Mouse (Mus musculus) retina, postnatal 7 days (tissue): ENCODE measurements around the gene Igsf3.
"Not testable (repeated sequence)": the region's sequence is repeated elsewhere in the genome, so short reads cannot be mapped to it uniquely, and the experiment has no call there.

Experiments used
- DNase-seq: peaks from one replicate; pipeline ENCODE4 v3.0.0-alpha.2; 2012; ENCODE audit warnings: low read depth, low spot score

The Igsf3 gene

DNA sequence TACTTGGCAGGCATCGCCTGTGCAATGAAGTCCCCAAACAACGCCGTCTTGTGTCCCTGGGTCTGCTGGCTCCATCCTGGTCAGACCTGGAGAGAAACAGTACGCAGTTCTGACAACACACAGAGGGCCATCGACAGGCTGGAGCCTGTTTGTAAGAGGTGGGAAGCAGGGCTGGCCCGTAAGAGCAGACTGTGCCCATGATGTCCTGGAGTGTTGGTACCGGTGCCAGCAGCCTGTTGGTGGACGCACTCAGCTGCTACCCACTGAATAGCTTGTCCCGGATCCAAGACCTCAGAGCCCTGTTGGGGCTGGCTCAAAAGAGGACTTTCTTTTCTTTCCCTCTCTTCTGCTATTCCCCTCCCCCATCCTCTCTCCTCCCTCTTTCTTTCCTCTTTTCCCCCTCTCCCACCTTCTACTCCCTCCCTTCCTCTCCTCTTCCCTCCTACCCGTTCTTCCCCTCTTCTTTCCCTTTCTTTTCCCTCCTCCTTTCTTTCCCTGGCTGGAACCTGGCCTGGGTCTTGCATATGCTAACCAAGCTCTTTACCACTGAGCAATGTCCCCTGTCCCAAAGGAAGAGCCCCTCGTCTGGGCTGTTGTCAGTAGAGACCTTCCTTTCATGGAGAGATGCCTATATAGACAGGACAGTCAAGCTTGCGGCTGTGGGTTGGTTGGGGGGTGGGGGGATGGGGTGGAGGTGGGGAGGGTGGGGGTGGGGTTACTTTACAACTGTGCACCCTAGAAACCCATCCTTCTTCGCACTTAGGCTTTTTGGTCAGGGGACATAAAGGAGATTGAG, 27.9 kb downstream of the Igsf3 start:
- DNase-seq, result no peak

DNA sequence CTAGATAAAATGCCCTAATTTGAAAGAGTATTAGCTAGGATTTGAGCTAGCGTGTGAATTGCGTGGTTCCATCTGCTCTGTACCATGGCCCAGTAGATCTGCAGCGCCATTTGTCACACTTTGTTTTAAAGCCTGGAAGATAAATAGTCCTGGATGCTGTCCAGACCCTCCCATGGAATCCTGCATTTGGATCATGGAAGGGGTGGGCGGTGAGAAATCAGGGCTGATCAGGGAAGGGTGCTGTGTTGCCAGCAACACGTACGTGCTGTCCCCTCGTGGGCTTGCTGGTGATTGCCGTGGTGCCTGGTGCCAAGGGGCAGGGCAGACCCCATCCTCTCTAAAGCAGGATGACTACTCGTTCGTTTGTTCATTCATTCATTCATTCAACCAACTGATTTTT, 28.6 kb downstream of the Igsf3 start:
- no peak for DNase-seq

DNA sequence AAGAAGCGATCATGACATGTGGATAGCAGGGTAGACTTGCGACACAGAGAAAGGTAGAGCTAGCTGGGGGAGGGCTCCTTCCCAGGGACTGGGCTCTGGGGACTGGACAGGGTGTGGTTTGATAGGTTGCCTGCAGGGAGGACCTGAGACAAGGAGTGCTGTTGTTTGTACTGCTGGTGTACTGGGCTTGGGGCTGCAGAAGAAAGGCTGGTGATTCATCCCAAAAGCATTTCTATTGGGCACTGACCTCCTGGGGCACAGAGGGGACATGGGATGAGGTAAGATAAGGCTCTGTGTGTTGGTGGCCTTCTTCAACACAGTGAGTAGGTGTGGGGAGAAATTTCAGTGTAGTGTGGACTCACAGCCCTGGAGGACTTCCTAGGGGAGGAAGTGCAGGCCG, 29.2 kb downstream of the Igsf3 start:
- DNase-seq, result no peak

DNA sequence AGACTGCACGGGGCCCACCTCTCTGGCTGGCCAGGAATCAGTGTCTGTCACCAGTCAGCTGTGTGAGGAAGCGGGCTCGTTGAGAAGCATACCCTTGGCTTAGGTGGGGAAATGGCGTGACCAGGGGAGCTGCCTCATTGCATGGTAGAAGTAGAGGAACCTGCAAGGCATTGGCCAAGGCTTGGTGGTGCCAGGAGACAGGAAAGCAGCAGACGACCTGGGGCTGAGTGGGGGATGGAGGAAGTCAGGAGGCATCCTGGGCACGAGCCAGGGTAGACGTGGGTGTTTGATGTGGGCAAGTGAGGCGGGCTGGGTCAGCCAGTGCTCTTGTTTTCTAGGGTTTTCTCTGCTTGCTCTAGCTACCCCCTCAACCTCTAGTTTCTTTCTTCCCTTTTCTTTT, 30.7 kb downstream of the Igsf3 start:
- no peak for DNase-seq

DNA sequence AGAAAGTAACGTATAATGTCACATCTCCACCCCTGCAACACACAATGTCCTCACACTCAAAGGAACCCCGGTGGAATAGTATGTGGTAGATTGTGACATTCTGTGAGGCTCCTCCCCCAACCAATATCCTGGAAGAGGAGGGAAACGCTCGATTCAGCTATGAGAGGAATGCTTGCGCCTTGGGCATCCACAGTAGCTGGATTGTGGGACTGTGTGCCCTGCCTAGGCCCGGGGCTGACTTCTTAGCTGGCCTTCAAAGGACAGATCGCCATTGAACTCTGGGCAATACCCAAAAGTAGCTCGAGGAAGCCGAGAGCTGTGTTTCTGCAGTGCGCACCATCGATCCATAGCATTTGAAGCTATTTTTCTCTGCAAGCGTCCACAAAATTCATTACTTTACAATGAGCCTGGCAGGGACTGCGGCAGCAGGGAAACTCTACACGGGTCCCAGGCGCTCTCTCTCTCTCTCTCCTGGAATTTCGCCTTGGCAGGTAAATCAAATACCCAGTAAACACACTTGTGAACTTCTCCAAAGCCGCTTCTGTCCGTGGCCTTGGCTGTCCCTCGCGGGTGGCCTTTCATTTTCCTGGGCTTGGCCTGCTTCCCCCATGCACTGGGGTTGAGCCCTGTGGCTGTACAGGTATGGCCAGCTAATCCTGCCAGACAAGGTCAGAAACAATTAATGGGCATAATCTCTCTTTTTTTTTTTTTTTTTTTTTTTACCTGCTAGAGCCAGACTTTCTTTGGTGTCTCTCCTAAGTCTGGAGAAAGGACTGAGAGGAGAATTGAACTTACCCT, 32.3 kb downstream of the Igsf3 start:
- no peak for DNase-seq

DNA sequence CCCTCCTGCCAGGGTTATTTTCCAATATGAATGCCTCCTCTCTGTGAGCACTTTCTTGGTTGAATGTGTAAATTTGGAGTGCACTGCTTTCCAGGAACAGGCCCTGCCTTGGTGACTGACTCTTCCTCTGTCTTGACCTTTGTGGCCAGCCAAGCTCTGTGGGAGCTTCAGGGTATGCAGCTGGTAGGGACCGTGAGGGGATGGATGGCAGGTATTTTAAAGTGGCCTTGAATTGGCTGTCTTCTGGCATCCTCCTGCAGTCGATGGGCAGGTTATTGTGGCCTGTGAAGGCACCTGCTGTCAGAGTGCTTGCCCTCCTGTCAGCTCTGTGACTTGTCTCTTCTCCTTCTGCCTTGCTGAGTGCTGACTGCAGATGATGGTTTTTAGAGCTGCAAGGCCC, 33.3 kb downstream of the Igsf3 start:
- DNase-seq, result no peak

DNA sequence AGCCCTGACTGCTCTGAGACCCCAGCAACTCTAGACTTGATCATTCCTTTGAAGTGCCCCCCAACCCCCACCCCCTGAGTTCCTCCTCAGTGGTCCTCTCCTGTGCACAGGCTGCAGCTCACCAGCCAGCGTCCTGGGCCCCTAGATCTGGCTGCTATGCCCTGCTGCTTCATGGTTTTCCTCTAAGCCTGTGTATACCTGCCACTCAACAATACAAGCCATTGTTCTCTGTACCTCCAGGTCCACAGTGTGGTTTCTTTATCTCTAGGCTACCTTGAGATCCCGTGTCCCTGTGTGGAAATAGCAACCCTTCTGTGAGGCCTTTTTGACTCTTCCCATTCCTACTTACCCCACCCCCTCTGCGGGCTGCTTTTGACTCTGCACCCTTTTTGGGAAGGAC, 33.9 kb downstream of the Igsf3 start:
- no peak for DNase-seq

DNA sequence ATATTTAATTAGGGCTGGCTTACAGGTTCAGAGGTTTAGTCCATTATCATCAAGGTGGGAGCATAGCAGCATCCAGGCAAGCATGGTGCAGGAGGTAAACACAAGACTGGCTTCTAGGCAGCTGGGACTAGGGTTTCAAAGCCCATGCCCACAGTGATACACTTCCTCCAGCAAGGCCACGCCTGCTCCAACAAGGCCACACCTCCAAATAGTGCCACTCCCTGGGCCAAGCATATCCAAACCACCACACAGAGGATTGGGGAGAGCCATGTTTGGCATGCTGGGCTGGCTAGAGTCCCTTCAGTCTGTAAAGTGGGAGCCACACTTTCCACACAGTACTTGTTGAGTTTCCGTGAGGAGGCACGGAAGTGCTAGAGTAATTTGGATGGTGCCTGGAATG, 34.7 kb downstream of the Igsf3 start:
- no peak for DNase-seq

DNA sequence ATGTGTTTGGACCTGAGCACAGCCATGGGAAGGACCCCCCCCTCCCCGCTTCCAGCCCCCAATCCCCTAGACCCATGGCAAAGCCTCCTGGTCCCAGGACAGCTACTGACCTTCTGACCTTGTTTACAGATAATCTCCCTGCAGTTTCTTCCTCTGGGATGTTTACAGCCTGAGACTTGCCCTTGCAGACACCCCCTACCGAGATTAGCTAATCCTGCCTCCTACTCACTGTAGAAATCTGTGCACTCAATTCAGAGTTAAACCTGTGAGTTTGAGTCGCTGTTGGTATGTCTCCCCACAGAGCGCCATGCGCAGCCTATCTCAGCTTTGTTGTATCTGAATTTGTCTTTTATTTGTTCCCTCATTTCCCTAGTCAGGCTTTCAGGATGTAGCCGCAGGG, 35.2 kb downstream of the Igsf3 start:
- no peak for DNase-seq

DNA sequence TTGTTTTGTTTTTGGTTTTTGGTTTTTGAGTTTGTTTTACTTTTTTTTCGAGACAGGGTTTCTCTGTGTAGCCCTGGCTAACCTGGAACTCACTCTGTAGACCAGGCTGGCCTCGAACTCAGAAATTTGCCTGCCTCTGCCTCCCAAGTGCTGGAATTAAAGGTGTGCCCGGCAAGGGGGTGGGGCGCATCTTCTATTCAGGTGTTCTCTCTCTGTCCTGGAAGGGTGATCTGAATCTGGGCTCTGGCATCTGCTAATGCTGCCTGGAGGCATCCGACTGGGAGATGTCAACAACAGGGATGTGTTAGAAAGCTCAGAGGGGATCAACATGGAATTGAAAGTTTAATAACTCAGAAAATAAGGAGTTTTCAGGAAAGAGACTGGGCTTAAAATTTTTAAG, 36.1 kb downstream of the Igsf3 start:
- DNase-seq, result not testable (repeated sequence)

DNA sequence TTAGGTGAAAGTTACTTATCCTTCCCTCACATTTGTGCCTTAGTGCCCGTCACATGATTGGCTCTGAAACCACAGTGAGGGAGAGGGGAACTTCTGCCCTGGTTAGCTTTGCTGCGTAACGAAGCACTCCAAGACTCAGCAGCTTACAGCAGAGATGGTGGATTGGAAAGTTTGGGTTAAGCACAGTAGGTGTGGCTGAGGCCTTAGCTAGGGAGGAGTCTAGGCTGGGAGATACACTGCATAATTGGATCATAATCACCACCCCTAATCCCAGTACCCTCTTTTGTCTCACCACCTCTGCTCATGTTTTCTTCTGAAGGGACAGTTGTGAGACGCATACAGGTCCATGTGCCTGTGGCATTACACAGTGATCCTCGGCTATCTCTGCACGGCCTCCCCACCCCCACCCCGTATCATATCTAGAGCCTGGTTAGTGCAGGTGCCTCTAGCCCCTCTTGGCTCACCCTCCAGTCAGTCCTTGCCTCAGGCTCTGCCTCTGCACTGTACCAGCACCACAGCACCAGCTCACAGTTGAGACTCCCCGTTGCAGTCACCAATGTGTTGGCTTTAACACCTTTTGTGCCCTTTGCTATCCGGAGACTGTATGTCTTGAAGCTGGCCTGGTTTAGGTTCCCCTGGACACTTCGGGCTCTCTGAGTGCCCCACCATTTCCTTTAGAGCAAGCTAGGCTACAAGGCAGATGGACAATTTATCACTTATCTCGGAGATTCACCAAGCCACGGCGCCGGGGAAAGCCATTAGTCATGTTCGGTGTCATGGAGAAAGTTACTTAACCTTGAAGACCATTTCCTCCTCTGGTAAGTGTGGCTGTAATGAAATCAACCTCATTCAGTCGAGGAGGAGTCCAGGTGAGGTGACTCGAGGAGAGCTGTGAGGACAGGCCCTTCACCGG, 42.1 kb downstream of the Igsf3 start:
- no peak for DNase-seq

DNA sequence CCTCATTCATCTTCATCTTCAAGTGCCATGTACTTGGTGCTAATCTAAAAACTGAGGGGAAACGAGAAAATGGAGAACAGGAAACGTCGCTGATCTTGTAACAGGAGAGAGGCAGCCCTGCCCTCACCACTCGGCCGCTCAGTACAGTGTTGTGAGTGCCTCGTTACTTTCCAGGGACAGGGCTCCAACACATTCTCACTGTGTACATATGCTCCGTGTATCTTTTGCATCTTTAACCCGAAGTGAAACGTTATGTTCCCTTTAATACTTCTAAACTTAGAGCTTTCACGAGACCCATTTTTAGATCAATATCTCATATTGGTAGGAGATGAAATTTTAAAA, 42.7 kb downstream of the Igsf3 start:
- DNase-seq, result no peak

DNA sequence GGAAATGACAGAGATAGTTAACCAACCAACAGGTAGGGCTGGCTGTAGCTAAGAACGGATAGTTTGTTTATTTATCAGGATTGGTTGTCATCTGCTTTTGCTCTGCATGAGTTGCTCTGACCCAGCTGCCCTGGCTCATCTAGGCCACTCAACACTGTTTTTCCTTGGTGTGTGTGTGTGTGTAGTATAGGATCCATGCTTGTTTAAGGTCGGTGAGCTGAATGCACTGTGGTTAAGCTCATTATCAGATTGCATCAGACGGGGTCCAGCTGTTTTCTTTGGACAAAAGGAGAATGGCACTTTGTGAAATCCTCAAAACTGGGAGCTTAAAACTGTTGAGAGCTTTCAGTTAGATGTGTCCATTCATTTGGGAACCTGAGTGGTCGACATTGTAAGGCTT, 46.3 kb downstream of the Igsf3 start:
- DNase-seq, result no peak

DNA sequence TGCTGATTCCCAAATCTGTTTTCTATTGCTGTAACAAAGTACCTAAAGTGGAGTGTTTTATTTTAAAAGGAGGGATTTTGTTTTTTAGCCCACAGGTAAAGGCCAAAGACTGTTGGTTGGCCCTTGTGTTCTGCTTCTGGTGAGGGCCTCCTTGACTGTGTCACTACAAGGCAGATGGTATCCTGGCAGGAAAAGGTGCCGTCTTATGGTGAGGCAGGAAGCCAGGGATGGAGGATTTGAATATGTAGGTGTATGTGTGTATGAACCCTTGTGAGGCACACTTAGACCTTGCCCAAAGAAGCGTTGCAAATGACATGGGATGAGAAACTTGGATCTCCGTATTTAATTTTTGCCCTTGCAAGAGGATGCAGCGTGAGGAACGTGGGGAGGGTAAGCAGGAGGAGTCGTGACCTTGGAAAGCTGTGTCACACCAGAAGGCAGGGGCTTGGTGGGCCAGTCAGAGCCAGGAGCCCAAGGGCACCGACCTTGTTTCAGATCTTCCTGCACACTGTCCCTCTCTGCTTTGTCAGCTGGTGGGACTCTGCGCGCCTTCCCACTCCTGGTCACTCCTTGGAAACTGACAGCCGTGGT, 47.5 kb downstream of the Igsf3 start:
- DNase-seq, result no peak

DNA sequence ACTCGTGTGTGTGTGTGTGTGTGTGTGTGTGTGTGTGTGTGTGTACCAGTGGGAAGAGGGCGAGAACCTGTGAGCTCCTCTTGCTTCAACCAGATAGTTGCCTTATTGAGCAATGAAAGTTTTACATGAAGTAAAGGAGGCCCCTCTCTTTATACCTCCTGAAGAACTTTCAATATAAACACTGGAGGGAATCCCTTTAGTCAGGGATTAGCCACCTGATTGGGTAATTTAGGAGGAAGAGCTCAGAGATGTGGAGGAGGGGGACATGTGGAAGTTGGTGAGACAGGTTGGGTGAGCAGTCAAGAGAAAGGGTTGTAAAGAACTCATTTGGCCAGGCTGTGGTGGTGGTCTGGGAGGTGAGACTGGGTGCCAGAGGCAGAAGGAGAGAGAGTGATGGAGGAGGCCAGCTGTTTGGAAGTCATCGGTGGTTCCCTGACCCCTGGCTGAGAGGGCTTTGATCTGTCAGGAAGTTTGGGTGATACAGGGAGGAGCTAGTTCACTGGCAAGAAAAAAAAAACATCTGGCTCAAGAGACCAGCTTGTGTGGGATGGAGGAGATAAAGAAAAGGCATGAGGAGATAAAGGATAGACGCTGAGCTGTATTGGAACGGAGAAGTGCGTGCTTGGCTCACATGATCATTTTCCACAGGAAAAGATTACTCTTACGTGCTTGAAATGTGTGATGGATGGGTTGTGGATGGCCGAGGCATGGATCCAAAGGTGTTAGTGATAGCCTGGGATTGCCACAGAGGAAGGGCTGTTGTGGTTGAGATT, 53.3 kb downstream of the Igsf3 start:
- DNase-seq, result no peak

DNA sequence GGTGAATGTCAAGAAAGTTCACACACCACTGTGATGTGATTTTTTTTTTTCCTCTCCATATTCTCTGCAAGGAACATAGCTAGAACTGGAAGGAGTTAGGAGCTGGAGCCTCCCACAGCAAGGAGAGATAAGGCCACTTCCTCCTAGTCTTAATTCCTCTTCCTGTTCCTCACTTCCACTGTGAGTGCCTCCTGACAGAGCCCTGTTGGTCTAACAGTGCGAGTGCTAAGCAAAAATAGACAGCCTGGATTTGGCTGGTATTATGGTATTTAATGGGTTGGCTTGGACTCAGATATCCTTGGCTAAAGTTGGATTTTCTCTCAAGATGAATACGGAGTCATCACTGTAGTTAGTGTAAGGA, 53.9 kb downstream of the Igsf3 start:
- DNase-seq, result no peak

DNA sequence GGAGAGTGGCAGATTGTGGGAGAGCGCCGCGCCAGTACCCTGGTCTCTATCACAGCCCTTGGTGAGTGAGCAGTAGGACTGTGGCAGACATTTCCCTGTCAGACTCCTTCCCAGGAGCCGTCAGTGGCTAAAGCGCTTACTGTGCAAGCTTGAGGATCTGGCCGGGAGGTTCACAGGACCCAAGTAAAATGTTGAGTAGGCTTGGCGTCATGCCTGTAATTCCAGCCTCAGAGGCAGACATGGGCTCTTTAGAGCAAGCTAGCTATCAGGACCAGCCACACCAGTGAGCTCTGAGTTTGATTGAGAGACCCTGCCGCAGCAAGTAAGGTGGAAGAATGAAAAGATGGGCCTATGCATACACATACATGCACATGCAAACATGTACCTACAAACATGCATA, 58.8 kb downstream of the Igsf3 start:
- DNase-seq, result no peak

DNA sequence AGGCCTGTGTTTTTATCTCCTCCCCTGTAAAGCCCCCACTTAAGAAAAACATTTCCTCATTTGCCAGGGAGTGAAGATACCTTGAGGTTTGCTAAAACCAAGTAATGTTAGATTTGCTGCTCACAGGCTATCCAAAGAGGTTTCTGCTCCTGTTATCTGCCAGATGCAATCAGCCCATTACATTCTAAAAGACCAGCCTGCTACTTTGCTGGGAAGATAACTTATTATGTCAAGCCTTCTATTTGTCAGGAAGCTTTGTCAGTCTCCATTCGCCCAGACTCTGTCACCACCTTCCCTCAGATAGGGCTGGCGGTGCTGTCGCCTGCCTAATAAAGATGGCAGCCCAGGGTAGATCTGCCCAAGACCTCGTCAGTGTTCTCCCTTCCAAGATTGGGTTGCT, 59.6 kb downstream of the Igsf3 start:
- no peak for DNase-seq

DNA sequence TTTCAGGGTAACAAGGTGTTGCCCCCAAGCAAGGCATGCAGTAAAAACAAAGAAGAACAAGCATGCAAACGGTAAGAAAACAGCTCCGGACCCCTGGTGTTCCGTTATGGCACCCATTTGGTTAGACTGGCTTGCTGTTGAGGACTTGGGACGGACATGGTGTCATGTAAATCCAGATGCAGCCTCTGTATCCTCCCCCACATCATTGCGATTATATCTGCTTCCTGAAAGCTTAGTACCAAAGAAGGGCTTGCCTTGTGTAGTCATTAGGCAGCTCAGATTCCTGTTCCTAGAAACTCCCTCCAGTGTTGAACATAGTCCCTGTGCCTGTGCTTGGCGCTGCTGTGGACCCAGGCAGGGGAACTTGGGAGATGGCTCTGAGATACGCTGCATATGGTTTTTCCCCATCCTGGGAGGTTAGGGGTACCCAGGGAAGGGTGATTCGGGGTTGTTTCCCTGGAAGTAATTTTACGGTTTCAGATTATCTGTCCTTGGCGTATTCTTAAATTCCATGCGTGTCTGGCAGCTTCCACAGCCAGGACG, 60.2 kb downstream of the Igsf3 start:
- no peak for DNase-seq

DNA sequence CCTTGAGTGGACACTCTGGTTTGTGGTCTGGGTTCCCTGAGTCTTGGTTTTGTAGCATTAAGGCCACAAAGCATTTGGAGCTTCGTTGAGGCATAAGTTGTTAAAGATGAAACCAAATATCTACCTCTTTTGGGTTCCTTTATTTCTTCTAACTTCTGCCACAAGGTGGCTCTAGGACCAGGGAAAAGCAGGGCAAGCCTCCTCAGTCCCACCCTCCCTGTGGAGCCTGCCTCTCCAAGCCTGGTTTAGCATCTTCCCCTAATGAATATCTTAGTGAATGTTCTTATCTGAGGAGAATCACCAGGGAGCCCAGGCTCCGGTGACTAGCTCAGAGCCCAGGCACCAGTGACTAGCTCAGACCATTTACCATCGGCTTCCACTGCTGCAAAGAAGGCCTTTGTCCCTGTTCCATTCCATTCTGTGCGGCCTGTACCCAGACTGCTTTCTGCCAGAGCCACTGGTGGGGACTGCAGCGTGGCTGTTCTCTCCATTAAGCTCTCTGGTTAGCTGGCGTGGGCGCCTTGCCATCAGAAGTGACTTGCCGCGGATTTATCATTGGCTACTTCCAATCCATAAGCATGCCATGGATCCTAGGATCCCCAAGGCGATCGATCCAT, 66.5 kb downstream of the Igsf3 start:
- DNase-seq, result no peak

DNA sequence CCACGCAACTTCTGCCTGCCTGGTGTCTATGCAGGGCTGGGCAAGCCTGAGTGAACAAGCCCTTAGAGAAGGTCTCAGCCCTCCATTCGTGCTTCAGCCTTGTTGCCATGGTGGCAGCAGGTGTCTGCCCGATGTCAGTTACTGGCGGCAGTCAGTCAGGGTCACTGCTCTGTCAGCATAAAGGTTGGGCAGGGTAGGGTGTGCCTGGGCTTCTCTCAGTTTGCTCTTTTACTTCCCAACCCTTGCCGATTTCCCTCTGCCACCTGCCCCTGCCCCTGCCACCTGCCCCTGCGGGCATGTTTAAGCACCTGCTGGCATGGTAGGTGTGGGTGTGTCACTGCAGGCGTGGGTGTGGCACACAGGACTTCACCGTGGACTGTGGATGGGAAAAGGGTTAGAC, 67.6 kb downstream of the Igsf3 start:
- DNase-seq, result no peak
